Mouse (Mus musculus) right cerebral cortex, postnatal 25 days (tissue): ENCODE measurements around the gene Utrn.

Experiments used
- DNase-seq: peaks from one replicate; pipeline ENCODE4 v3.0.0; 2022

The Utrn gene

GRCm38 (mm10) chr10:12832163-12832562, 37.0 kb downstream of the Utrn start:
- DNase-seq, result no peak

GRCm38 (mm10) chr10:12827778-12828177, 41.4 kb downstream of the Utrn start:
- DNase-seq, result no peak

GRCm38 (mm10) chr10:12827306-12827705, 41.9 kb downstream of the Utrn start:
- no peak for DNase-seq

GRCm38 (mm10) chr10:12826760-12827281, 42.3 kb downstream of the Utrn start:
- peak; percentile 19 for DNase-seq

GRCm38 (mm10) chr10:12824386-12824785, 44.8 kb downstream of the Utrn start:
- DNase-seq, result no peak

- no peak for DNase-seq
Measured at GRCm38 (mm10) chr10:12823437-12824219, 45.5 kb downstream of the Utrn start.

- DNase-seq, result peak; percentile 60
Measured at GRCm38 (mm10) chr10:12820978-12821735, 48.0 kb downstream of the Utrn start.

- no peak for DNase-seq
Measured at GRCm38 (mm10) chr10:12817409-12817808, 51.8 kb downstream of the Utrn start.

- no peak for DNase-seq
Measured at GRCm38 (mm10) chr10:12816530-12816929, 52.6 kb downstream of the Utrn start.

- no peak for DNase-seq
Measured at GRCm38 (mm10) chr10:12814411-12814810, 54.8 kb downstream of the Utrn start.

GRCm38 (mm10) chr10:12813881-12814280, 55.3 kb downstream of the Utrn start:
- no peak for DNase-seq

- no peak for DNase-seq
Measured at GRCm38 (mm10) chr10:12813211-12813811, 55.9 kb downstream of the Utrn start.

- DNase-seq, result no peak
Measured at GRCm38 (mm10) chr10:12812680-12813079, 56.5 kb downstream of the Utrn start.

- DNase-seq, result no peak
Measured at GRCm38 (mm10) chr10:12810816-12811215, 58.3 kb downstream of the Utrn start.

- DNase-seq, result no peak
Measured at GRCm38 (mm10) chr10:12809702-12810101, 59.5 kb downstream of the Utrn start.

- no peak for DNase-seq
Measured at GRCm38 (mm10) chr10:12808467-12808866, 60.7 kb downstream of the Utrn start.

GRCm38 (mm10) chr10:12807706-12808105, 61.5 kb downstream of the Utrn start:
- no peak for DNase-seq

- no peak for DNase-seq
Measured at GRCm38 (mm10) chr10:12805826-12806225, 63.3 kb downstream of the Utrn start.

GRCm38 (mm10) chr10:12803939-12804338, 65.2 kb downstream of the Utrn start:
- DNase-seq, result no peak

GRCm38 (mm10) chr10:12799416-12799815, 69.7 kb downstream of the Utrn start:
- no peak for DNase-seq

- DNase-seq, result no peak
Measured at GRCm38 (mm10) chr10:12798248-12798647, 70.9 kb downstream of the Utrn start.

GRCm38 (mm10) chr10:12796510-12796840, 72.7 kb downstream of the Utrn start:
- no peak for DNase-seq

GRCm38 (mm10) chr10:12795796-12796509, 73.2 kb downstream of the Utrn start:
- no peak for DNase-seq
